Mouse (Mus musculus): ENCODE results near the gene Myh15. TPM values are rescaled to one million over a fixed set of nuclear protein-coding genes. Genes with fewer than 3 reads are reported as not detected.

The Myh15 gene
- total RNA-seq (2021) (not detected), polyA plus RNA-seq (2012; rRNA removed) (not detected in 2 replicates)
- long read RNA-seq, result 0 reads

- intact Hi-C loops (cut with DNase I), result no loop called here
- Histone ChIP-seq H3K27me3 (ENCODE audit: control insufficient read depth, insufficient read depth, low read length) (no peaks in the 10 kb centered on the region), H3K36me3 (ENCODE audit: control insufficient read depth, insufficient read depth, low read length) (no peaks in the 10 kb centered on the region), H3K27ac (no peak within 1 kb of the TSS), H3K4me3 (no peak within 1 kb of the TSS), H3K4me1 (ENCODE audit: control insufficient read depth, insufficient read depth, low read length) (no peaks in the 10 kb centered on the region), H3K79me2 (replicated peaks; ENCODE audit: control insufficient read depth, insufficient read depth, low read length) (no peaks in the 10 kb centered on the region), H3K9ac (ENCODE audit: low read depth, low read length) (no peak within 1 kb of the TSS)
- DNase-seq, result no peak
- 93% methylated on average over 1 of the region's 1 CpGs for WGBS
- no peak for TF ChIP-seq CTCF (IDR thresholded peaks at IDR 0.05)
Measured at GRCm38 (mm10) chr16:49057186-49057585, at the start of gene Myh15. Gene Myh15, plus strand, starts transcription at chr16:49057486.

GRCm38 (mm10) chr16:49016620-49017332 is 40.5 kb upstream of the Myh15 start:
- Histone ChIP-seq H3K27me3 (ENCODE audit: control insufficient read depth, insufficient read depth, low read length) (no peaks in the 10 kb centered on the region), H3K4me3 (no peak overlapping the region), H3K36me3 (ENCODE audit: control insufficient read depth, insufficient read depth, low read length) (no peaks in the 10 kb centered on the region), H3K9ac (ENCODE audit: low read depth, low read length) (no peak overlapping the region), H3K27ac (no peak overlapping the region), H3K4me1 (ENCODE audit: control insufficient read depth, insufficient read depth, low read length) (no peaks in the 10 kb centered on the region), H3K79me2 (replicated peaks; ENCODE audit: control insufficient read depth, insufficient read depth, low read length) (no peaks in the 10 kb centered on the region)
- 62% methylated on average over 5 of the region's 5 CpGs for WGBS
- intact Hi-C loops (cut with DNase I), result no loop called here
- TF ChIP-seq EP300 (IDR thresholded peaks at IDR 0.05; ENCODE audit: insufficient read depth, low read depth, low read length) (no peak), CTCF (IDR thresholded peaks at IDR 0.05) (peak; percentile 61)
- no peak for DNase-seq

- no peak overlapping the region for H3K27ac ChIP-seq
- no peak for DNase-seq
- H3K4me1 ChIP-seq (ENCODE audit: control insufficient read depth, insufficient read depth, low read length), result no peaks in the 10 kb centered on the region
- no peak overlapping the region for H3K4me3 ChIP-seq
- TF ChIP-seq EP300 (IDR thresholded peaks at IDR 0.05; ENCODE audit: insufficient read depth, low read depth, low read length), result no peak
- no peak for TF ChIP-seq CTCF (IDR thresholded peaks at IDR 0.05)
- no peak for TF ChIP-seq POLR2A (IDR thresholded peaks at IDR 0.05; ENCODE audit: insufficient read depth, low read depth, low read length)
- H3K9ac ChIP-seq (ENCODE audit: low read depth, low read length), result no peak overlapping the region
- H3K27me3 ChIP-seq (ENCODE audit: control insufficient read depth, insufficient read depth, low read length), result no peaks in the 10 kb centered on the region
- WGBS, result 68% methylated on average over 4 of the region's 4 CpGs
- intact Hi-C loops (cut with DNase I), result no loop called here
- no peaks in the 10 kb centered on the region for H3K36me3 ChIP-seq (ENCODE audit: control insufficient read depth, insufficient read depth, low read length)
- no peaks in the 10 kb centered on the region for H3K79me2 ChIP-seq (replicated peaks; ENCODE audit: control insufficient read depth, insufficient read depth, low read length)
Measured at GRCm38 (mm10) chr16:49035852-49036251, 21.4 kb upstream of the Myh15 start.

GRCm38 (mm10) chr16:49037771-49038170 is 19.5 kb upstream of the Myh15 start:
- intact Hi-C loops (cut with DNase I), result no loop called here
- 43% methylated on average over 4 of the region's 4 CpGs for WGBS
- Histone ChIP-seq H3K79me2 (replicated peaks; ENCODE audit: control insufficient read depth, insufficient read depth, low read length) (no peaks in the 10 kb centered on the region), H3K36me3 (ENCODE audit: control insufficient read depth, insufficient read depth, low read length) (no peaks in the 10 kb centered on the region), H3K4me1 (ENCODE audit: control insufficient read depth, insufficient read depth, low read length) (no peaks in the 10 kb centered on the region), H3K27ac (no peak overlapping the region), H3K4me3 (no peak overlapping the region), H3K9ac (ENCODE audit: low read depth, low read length) (no peak overlapping the region), H3K27me3 (ENCODE audit: control insufficient read depth, insufficient read depth, low read length) (no peaks in the 10 kb centered on the region)
- DNase-seq, result no peak
- TF ChIP-seq CTCF (IDR thresholded peaks at IDR 0.05) (no peak), POLR2A (IDR thresholded peaks at IDR 0.05; ENCODE audit: insufficient read depth, low read depth, low read length) (no peak), EP300 (IDR thresholded peaks at IDR 0.05; ENCODE audit: insufficient read depth, low read depth, low read length) (no peak)

- intact Hi-C loops (cut with DNase I), result no loop called here
- H3K4me1 ChIP-seq (ENCODE audit: control insufficient read depth, insufficient read depth, low read length), result no peaks in the 10 kb centered on the region
- TF ChIP-seq EP300 (IDR thresholded peaks at IDR 0.05; ENCODE audit: insufficient read depth, low read depth, low read length) (no peak), CTCF (IDR thresholded peaks at IDR 0.05) (no peak), POLR2A (IDR thresholded peaks at IDR 0.05; ENCODE audit: insufficient read depth, low read depth, low read length) (no peak)
- H3K79me2 ChIP-seq (replicated peaks; ENCODE audit: control insufficient read depth, insufficient read depth, low read length), result no peaks in the 10 kb centered on the region
- DNase-seq, result no peak
- no peaks in the 10 kb centered on the region for H3K27me3 ChIP-seq (ENCODE audit: control insufficient read depth, insufficient read depth, low read length)
- no peak overlapping the region for H3K4me3 ChIP-seq
- no peak overlapping the region for H3K9ac ChIP-seq (ENCODE audit: low read depth, low read length)
- 67% methylated on average over 3 of the region's 3 CpGs for WGBS
- H3K36me3 ChIP-seq (ENCODE audit: control insufficient read depth, insufficient read depth, low read length), result no peaks in the 10 kb centered on the region
- no peak overlapping the region for H3K27ac ChIP-seq
Measured at GRCm38 (mm10) chr16:49040554-49041221, 16.6 kb upstream of the Myh15 start.

GRCm38 (mm10) chr16:49049214-49049613 is 8.1 kb upstream of the Myh15 start:
- no peak for DNase-seq
- intact Hi-C loops (cut with DNase I), result no loop called here
- no peaks in the 10 kb centered on the region for H3K4me1 ChIP-seq (ENCODE audit: control insufficient read depth, insufficient read depth, low read length)
- no peaks in the 10 kb centered on the region for H3K27me3 ChIP-seq (ENCODE audit: control insufficient read depth, insufficient read depth, low read length)
- no peak overlapping the region for H3K27ac ChIP-seq
- TF ChIP-seq EP300 (IDR thresholded peaks at IDR 0.05; ENCODE audit: insufficient read depth, low read depth, low read length) (no peak), CTCF (IDR thresholded peaks at IDR 0.05) (no peak), POLR2A (IDR thresholded peaks at IDR 0.05; ENCODE audit: insufficient read depth, low read depth, low read length) (no peak)
- no peak overlapping the region for H3K4me3 ChIP-seq
- H3K79me2 ChIP-seq (replicated peaks; ENCODE audit: control insufficient read depth, insufficient read depth, low read length), result no peaks in the 10 kb centered on the region
- no peak overlapping the region for H3K9ac ChIP-seq (ENCODE audit: low read depth, low read length)
- H3K36me3 ChIP-seq (ENCODE audit: control insufficient read depth, insufficient read depth, low read length), result no peaks in the 10 kb centered on the region
